Mouse (Mus musculus) right cerebral cortex, postnatal 36 days (tissue): ENCODE measurements at regions not wholly inside any gene's neighbourhood (a gene's known extent, or its start where the extent isn't known, plus 50 kb on each side); places are given as distances from the start of the nearest gene placed in this dataset.

ENCODE experiments used
- DNase-seq, 2 experiments: peaks; one replicate each; pipeline ENCODE4 v3.0.0; 2022; ENCODE audit warnings: low spot score in 2 of 2, mixed read lengths in 1 of 2

DNA sequence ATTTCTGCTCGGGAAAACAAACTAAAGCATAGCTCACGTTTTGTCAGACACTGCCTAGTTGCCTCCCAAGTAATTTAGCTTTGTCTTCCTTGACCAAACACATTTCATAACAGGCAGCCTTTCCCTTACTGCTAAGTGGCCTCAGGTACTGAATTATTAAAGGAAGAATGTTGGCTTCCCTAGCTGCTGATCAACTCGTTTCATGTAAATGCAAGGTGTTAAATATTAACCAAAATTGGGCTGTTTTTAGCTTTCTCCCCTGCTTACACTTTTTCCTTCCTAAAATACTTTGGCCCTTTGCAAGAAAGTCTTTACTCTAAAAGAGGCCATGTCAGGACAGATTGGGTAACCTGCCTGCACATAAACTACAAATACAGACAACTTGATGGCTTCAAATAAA is 265.4 kb downstream of the Pmp22 start:
- no peak for DNase-seq

DNA sequence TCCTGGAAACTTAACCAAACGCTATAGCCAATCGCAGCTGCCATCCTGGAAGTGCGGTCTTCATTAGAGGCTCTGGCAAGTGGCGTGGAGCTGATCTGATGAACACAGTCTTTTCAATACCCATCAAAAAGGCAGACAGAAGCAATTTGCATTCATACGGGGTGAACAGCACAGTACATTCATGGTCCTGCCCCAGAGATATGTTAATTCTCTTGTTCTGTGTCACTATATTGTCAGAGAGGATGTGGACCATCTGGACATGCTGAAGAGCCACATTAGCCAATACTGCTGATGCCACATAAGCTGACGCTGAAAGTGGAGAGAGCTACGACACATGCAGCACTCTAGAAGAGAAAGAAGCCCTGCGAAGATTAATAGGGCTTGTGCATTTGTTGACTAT is 267.6 kb downstream of the Pmp22 start:
- DNase-seq = no peak

DNA sequence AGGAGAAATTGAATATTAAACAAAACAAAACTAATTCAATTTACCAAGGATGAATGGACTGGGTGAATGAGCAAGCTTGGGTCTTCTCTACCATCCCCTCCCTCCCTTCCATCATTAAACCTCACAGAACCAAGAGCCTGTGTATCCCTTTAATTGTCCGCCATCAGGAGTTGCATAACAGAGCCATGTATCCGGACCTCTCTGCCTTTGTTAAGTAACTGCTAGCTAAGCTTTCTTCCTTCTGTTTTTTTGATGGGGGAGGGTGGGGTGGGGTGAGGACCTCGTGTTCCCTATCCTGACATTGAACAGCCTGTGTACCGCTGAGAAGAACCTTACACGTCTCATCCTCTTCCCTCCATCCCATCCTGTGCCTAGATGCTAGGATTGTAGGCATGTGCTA is 274.0 kb downstream of the Pmp22 start:
- no peak for DNase-seq

DNA sequence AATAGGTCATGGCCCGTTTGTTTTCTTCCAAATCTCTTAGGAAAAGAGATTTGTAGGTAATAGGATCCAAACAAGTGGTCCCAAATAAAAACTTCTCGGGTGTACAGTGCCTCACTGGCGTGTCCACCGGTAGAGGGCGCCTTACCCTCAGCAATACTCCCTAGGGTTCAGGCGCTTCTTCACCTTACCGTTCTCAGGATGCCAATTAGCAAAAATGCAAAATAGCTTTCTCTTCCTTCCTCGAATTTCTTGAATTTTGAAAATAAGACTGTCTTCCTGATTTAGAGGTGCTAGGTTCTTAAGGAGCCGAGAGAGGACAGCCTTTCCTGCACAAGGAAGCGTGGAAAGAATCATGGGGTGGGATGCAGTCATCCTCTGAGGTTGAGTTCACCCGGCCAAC is 275.9 kb downstream of the Pmp22 start:
- peak; percentile 40 to 42 for DNase-seq

DNA sequence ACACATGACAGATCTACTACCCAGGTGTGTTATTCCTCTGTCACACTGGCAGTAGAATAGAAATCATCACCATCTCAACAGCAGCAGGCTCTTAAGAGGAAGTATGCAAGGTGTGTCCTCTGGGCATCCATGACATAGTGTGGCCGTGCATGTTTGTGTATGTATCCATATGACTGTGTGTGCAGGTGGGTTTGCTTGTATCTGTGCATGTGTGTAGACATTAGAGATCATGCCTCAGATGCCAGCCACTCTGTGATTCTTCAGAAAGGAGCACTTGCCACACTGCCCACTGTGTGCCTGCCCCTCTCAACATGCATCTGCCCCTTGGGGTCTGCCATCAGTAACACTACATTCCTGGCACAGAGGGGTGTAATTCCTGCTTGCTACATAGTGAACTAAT is 280.6 kb downstream of the Pmp22 start:
- no peak for DNase-seq

DNA sequence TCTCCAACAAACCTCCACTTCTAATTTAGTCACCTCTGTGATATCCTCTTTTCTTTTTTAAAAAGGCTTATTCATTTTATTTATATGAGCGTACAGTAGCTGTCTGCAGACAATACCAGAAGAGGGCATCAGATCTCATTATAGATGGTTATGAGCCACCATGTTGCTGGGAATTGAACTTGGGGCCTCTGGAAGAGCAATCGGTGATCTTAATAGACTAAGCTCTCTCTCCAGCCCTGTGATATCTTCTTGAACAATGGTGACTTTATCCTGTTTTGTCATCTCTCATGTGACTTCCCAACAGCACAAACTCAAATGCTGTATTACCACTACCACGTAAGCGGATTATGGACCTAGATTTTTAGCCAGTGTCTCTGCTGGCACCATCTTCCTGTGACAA is 282.1 kb downstream of the Pmp22 start:
- DNase-seq = no peak

DNA sequence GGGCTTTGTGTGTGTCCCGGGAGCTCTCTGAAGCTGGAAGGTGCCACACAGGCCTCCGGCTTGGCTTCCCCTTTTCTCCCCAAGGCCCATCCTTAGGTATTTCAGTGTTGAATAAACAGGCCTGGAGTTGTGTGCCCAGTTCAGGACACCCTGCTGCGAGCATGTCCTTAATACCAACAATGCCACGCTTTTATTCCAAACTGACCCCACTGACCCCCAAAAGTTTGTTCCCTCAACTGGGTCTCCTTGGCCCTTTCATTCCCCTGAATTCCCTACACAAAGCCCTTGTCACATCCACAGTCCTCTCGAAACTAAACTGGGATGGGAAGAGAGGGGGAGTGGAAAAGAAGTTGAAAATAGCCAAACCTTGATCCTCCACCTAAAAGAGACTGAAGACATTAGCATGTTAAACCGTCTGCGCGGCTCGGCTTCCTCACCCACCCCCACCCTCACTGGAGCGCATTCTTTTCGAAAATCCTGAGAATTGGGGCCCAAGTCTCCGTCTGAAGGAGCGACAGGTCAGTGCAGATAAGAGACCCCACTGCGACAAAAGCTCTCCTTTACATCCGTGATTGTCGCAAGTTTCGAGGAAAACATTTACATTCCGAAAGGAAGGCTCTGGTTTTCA is 283.7 kb downstream of the Pmp22 start:
- no peak for DNase-seq

DNA sequence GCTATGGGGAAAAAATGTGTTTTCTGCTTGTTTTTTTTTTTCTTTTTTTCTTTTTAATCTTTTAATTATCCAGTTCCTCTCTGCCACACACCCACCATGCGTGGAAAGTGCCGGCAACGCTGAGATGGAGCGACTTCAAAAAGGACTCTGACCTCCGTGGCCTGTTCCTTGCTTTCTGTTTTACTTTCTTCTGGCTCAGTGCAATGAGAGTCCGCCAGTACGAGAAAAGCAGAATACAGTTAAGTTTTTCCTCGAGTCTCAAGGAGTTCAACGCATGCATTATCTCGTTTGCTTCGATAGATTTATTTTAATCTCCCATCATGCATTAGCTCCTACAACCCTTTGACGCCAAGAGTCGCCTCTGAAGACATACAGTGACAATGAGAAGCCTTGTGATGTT is 284.3 kb downstream of the Pmp22 start:
- DNase-seq = no peak

DNA sequence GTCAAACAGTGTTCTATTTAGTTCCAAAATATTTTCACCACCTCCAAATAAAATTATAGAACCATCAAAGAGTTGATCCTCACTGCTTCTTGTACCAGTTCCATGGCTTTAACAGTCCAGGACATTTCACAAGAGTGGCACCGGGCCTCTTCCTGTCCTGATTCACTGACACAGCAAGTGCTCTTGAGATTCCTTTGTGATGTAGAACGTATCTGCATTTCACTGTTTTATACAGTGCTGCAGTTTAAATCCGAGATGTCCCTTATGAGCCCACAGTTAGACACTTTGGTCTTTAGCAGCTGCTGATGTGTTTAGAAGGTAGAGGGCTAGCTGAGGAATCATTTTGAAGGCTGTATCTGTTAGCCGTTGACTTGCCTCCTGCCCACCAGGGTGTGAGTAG is 284.8 kb downstream of the Pmp22 start:
- no peak for DNase-seq

DNA sequence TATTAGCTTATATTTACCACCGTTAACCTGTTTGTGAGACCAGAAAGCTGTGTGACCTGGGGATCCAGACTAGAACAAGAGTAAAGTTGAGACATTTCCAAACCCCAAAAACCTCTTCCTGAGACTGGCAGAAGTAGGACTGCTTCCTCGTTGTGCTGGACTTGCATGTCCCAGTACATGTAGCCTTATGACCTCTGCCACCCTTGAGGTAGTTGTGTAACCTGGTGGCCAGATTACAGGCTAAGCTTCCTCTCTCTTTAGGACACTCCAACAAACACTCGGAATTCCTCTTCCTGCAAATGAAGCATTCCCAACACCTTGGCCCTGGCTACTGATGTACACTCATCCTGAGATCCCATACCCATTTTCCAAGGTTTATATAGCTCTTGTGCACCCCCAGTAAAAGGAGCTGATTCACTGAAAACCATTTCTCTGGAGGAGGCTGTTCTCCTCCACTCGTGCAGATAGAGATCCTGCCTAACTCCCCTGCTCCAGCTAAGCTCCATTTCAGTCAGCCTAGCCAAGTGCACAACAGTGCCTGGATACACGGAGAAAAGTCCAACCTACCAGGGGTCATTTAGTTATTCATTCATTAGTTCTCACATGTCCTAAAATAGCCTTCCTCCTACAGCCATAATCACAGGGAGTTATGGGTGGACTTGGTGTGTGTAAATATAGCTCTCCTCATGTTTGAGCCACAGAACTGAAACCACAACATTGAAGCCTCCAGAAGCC is 289.4 kb downstream of the Pmp22 start:
- no peak for DNase-seq

DNA sequence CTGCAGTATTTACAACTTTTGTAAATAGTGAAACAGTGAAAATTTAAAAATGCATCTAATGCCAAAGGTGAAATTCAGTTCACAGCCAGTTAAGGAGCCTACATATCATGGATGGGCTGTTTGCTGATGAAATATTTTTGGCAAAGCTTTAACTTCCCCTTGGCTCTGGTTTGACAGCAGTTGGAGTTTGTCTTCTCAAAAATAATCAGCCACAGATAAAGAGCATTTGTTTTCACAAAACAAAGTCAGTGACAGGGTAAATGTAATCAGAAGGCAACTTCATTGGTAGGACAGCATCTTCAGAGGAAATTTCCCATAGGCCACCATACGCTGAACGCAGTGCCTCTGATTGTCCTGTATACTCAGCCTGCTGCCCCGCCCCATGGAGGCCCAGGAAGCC is 291.6 kb downstream of the Pmp22 start:
- DNase-seq = no peak

DNA sequence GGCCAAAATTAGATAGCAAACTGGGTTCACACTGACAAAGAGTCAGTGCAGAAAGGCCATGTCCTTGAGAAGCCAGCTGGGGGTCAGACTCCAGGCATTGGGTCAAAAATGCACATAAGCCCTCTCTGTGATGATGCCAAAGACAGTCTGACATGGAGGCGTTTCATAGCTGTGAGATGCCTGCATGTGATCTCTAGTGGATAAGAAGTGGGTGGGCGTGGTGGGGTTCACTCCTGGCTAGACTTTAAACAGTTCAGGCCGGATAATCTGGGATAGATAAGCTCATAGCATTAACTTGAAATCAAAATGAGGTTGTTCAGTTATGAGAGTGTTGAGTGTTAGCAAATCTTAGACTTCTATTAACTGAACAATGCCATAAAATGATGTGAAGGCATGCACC is 293.3 kb downstream of the Pmp22 start:
- DNase-seq = no peak

DNA sequence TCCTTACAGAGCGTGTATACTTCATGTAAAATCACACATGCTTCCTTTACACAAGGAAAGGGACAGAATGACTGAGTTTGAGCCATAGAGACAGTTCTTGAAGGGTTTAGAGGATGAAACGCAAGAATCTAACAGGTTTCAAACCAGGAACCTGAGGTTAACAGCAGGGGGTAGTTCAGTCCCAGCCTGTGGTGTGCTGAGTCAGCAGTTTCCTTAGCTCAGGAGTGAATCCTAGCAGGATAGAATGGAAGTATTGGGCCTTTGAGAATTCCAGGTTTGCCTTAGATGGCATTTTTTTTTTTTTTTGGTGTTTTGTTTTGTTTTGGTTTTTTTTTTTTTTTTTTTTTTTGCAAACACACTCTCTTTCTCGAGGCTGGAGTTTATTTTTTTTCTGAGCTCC is 295.5 kb downstream of the Pmp22 start:
- DNase-seq = no peak

DNA sequence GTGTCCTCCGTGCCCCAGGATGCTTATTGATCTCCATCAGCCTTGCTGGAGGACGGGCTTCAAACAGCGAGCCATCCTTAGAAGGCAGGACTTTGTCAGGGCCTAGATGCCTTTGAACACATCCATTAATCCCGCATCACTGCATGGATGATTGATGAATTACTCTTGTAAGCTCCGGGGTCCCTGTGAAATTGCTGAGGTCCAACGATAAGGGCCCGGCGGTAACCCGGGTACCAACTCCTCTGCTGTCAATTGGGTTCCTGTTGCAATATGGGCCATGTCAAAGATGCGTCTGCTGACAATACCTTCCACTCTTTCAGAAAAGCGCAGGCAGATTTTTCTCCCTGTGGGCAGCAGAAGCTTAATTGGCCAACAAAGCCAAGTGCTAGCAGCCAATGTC is 297.0 kb downstream of the Pmp22 start:
- DNase-seq = no peak

DNA sequence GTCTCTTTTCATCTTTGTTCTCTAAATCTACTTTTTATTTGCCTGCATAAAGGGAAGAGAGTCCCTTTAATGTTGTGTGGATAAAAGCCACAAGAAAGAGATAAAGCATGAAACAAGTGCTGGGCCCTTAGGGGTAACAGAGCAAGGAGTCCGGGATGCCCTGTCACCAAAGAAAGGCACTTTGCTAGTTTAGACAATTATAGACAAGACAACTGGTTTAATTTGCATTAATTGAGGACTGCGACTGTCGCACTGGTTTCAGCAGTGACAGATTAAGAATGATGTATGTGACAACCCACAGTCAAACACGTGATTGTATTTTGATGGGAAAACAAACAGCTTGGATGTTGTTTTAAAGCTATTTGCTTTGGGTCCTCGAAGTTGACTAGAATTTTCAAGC is 325.0 kb downstream of the Pmp22 start:
- DNase-seq = no peak

DNA sequence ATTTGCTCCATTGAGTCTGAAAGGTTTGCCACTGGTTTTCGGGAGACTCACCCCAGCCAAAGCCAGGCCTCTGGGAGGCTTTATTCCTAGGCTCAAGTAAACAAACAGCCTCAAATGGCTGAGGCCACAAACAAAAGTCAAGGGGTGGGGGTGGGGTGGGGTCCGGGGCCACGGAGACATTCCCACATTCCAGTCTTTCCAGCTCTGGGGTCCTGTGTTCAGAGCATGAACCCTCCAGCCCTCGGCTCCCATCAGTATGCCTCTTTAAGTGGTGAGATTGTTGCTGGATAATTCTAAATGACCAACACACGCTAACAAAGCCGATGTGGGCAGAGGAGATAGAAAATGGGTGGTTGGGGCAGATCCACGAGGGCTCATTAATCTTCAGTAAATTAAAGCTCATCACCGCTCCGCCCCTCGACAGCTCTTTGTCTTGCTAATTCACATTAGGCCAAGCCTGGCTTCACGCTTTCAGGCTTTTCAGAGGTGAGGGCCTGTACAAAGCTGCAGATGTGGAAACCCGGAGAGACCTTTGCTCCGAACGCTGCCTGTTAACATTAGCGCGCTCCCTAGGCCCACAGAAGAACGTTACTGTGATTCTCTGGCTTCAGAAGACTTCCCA is 326.2 kb downstream of the Pmp22 start:
- no peak for DNase-seq

DNA sequence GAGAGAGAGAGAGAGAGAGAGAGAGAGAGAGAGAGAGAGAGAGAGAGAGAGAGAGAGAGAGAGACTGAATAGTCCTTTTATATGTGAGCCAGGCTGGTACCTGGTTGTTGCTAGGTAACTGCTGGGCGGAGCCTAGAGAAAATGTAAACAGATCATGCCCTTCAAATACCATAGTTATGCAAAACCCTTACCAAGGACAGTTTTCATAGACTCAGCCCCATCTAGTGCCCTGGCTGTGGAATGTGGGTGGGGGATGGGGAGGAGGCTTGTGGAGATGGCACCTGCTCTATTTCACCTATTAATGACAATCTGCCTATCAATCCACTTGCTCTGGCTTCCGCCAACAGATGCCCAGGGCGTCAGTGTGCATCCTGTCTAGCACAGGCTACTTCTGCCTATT is 327.6 kb downstream of the Pmp22 start:
- no peak for DNase-seq

DNA sequence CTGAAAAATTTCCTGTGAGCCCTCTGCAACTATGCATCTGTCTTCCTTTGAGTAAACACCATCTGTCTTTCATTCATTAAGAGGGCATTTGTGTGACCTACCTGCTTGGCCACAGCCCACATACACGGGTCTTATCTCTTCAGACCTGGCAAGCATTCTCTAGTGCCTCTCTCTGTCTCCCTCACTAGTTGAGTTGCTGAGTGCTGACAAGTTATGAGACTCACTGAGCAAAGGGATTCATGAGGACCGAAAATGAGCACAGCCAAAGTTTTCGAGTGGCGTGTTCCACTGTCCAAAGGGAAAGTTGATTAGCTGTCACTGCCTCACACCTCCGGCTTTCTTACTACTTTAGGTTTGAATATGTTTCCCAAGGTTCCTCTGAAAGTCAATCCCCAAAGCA is 328.5 kb downstream of the Pmp22 start:
- no peak for DNase-seq

DNA sequence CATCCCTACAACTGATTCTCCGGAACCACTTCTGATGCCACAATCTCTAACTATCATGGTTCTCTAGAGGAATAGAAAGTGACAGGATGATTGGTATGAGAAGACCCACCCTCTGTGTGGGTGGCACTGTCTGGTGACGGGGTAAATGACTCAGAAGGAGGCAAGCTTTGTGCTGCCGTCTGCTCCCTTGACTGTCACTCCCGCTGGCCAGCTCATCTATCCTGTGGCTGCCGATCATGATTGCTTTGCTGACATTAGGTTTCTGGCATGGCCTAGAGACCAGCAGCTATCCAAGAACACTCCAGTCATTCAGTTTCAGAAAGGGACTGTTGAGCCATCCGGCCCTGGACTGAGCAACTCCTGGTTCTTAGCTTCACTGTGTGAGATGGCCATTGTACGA is 331.4 kb downstream of the Pmp22 start:
- DNase-seq = no peak

DNA sequence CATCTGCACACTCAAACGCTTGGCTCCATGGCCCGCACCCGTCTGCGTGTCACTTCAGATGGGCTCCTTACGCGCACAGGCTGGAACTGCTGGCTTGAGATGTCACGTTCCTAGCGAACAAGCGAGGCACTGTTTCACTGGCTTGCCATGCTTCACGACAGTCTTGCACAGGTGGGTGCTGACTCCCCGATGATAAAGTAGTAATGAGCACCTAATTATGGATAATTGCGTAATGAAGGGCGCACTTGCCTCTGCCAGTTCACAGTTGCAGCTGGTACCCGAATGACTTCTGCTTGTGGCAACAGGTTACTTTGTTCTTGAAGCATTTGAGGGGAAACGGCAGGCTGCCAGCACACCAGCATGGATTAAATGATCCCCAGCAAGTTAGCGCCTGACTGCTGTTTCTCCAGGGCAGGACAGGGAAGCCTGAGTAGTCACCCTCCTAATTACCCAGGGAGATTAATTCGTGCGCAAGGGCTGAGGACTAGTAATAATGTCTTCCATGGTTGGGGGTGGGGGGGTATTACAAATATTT is 335.1 kb downstream of the Pmp22 start:
- no peak for DNase-seq

DNA sequence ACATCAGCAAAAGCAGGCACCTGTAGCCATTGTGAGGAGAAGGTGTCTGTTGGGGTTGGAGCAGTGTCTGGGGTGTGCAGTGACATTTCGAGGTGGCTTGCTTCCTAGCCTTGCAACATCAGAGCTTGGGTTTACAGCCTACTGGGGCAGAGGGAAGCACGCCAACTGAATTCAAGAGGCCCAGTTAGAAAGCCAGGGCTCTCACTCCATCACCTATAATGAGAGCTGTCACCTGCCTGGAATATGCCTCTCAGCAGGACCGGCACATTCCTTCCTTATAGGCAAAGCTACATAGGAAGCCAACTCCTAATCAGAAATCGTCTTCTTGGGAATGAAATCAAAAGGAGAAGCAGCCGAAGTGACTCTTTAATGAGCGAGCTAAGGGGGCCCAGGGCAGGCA is 337.2 kb downstream of the Pmp22 start:
- no peak for DNase-seq

DNA sequence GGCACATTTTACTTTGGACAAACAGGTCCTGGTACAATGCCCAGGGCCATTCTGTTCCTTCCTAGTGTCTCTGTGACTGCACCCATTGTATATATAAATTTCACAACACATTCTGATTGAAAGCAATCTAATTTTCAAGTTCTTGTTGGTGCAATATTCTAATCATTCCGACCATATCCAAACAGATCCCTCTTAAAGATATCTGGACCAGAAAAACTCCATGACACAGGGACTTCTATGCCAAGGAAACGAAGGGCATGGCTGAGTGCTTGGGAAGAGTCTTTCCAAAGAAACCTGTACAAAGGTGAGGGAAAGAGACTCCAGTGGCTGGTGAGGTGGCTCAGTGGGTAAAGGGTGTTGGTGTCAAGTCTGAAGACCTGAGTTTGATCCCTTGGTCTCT is 337.8 kb downstream of the Pmp22 start:
- no peak for DNase-seq

DNA sequence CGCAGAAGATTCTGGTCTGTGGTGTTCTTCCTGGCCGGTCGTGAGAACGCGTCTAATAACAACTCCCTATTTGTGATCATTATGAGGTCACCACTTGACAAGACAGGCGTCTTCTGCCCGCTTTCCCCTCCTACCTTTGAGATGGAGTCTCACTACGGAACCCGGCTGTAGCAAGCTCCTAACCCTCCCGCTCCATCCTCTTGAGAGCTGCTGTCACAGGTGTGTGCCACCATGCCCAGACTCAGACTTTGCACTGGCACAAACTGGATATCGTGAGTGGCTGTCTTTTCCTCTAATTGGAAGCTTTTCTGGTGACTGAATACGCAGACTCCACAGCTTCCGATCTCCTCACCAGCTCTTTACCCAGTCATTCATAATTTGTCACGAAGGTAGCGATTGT is 346.0 kb downstream of the Pmp22 start:
- no peak for DNase-seq
